Mouse (Mus musculus) thymus, postnatal 25 days (tissue): ENCODE measurements around the gene Zfp459.
"Not testable (repeated sequence)": the region's sequence is repeated elsewhere in the genome, so short reads cannot be mapped to it uniquely, and the experiment has no call there.

Source experiments
- DNase-seq: peaks from one replicate; pipeline ENCODE4 v3.0.0; 2022

The Zfp459 gene

GRCm38 (mm10) chr13:67421207-67421857 lies at the start of gene Zfp459:
Gene Zfp459, minus strand, starts transcription at chr13:67421418.
- DNase-seq: peak; percentile 63

GRCm38 (mm10) chr13:67469274-67469673 lies 48.1 kb upstream of the Zfp459 start:
- no peak for DNase-seq

- DNase-seq: not testable (repeated sequence)
These were observed 42.4 kb upstream of the Zfp459 start for GRCm38 (mm10) chr13:67463506-67464185.

GRCm38 (mm10) chr13:67452021-67452309 lies 30.7 kb upstream of the Zfp459 start:
- DNase-seq: no peak

GRCm38 (mm10) chr13:67451172-67452020 lies 30.2 kb upstream of the Zfp459 start, which contains the start of gene Zfp874a:
Gene Zfp874a, minus strand, starts transcription at chr13:67451624.
- DNase-seq: peak; percentile 86

- not testable (repeated sequence) for DNase-seq
These were observed 15.9 kb upstream of the Zfp459 start for GRCm38 (mm10) chr13:67437095-67437494.

GRCm38 (mm10) chr13:67428116-67428515 lies 6.9 kb upstream of the Zfp459 start:
- DNase-seq: no peak

GRCm38 (mm10) chr13:67425699-67426098 lies 4.5 kb upstream of the Zfp459 start:
- DNase-seq: not testable (repeated sequence)

- not testable (repeated sequence) for DNase-seq
These were observed 1.3 kb upstream of the Zfp459 start for GRCm38 (mm10) chr13:67422532-67422931.

GRCm38 (mm10) chr13:67420558-67421206 lies 536 bp downstream of the Zfp459 start:
- no peak for DNase-seq

GRCm38 (mm10) chr13:67416811-67417210 lies 4.4 kb downstream of the Zfp459 start:
- DNase-seq: no peak

- DNase-seq: no peak
These were observed 5.5 kb downstream of the Zfp459 start for GRCm38 (mm10) chr13:67415759-67416158.

- DNase-seq: not testable (repeated sequence)
These were observed 7.6 kb downstream of the Zfp459 start for GRCm38 (mm10) chr13:67413634-67414033.

- peak; percentile 73 for DNase-seq
These were observed 21.9 kb downstream of the Zfp459 start, which contains the start of gene Zfp429 for GRCm38 (mm10) chr13:67399183-67399903. Gene Zfp429, minus strand, starts transcription at chr13:67399819.

GRCm38 (mm10) chr13:67376255-67376654 lies 45.0 kb downstream of the Zfp459 start:
- not testable (repeated sequence) for DNase-seq

- DNase-seq: peak; percentile 82
These were observed 45.9 kb downstream of the Zfp459 start, which contains the start of the genes Gm28041 and Zfp456 for GRCm38 (mm10) chr13:67375050-67375911. Gene Gm28041, minus strand, starts transcription at chr13:67375733. Gene Zfp456, minus strand, starts transcription at chr13:67375810.

- DNase-seq: peak; percentile 90
These were observed 61.0 kb downstream of the Zfp459 start, which contains the start of the genes Gm28044 and Zfp953 for GRCm38 (mm10) chr13:67360131-67360744. Gene Gm28044, minus strand, starts transcription at chr13:67360536. Gene Zfp953, minus strand, starts transcription at chr13:67360605.
